Mouse (Mus musculus): ENCODE measurements around the gene Nos2.
"Not testable (repeated sequence)": the region's sequence is repeated elsewhere in the genome, so short reads cannot be mapped to it uniquely, and the experiment has no call there.

The Nos2 gene

DNA sequence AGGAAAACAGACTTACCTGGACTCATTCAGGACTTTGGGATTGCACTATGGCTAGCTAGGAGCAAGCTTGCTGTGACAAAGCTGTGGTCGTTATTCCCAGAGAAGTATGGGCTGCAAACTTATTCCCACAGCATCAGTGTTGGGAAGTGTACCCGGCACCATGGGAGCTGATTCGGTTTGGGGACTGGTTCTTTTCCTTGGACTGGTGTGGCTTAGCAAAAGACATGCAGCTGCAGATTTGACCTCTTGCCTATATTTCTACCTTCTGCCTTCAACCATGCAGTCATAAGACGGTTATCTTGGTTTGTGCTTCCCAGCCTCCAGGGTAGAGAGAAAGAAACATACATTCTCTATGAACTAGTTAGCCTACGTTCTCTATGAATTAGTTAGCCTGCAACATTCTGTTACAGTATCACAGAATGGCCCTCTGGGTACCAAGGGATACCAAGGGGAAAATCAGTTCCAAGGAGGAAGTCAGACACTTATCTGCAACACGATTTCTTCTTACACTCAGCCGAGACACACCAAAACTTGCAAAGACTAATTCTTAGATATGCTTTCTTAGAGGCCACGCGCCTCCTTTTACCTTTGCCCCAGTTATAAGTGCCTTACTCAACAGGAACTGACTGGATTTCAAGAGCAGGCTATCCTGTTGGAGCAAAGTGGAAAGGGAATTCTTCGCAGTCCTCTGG, 65.9 kb downstream of the Nos2 start:
- DNase-seq (ENCODE audit: low read depth in 2 of 2, low spot score in 2 of 2), result no peak

DNA sequence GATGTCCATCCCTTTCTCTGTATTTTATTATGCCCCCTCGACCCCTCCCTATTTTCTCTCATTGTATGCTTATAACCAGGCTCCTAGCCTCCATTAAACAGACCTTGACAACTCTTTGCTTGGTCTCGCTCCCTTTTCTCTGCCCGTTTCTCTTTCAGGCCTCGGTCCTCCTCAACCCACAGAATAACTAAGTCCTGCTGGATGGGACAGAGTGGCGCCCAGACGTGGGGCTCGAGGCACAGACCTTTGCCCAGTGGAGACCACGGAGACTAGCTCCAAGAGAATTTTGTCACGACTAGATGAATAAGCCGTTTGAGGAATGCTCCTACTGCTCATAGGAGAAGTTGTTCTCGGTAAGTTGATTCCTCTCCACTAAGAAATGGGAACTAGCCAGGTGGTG, 68.6 kb downstream of the Nos2 start:
- DNase-seq (ENCODE audit: low read depth in 2 of 2, low spot score in 2 of 2), result not testable (repeated sequence)

GRCm38 (mm10) chr11:78990096-78990495, 69.5 kb downstream of the Nos2 start:
- no peak for DNase-seq (ENCODE audit: low read depth in 2 of 2, low spot score in 2 of 2)

DNA sequence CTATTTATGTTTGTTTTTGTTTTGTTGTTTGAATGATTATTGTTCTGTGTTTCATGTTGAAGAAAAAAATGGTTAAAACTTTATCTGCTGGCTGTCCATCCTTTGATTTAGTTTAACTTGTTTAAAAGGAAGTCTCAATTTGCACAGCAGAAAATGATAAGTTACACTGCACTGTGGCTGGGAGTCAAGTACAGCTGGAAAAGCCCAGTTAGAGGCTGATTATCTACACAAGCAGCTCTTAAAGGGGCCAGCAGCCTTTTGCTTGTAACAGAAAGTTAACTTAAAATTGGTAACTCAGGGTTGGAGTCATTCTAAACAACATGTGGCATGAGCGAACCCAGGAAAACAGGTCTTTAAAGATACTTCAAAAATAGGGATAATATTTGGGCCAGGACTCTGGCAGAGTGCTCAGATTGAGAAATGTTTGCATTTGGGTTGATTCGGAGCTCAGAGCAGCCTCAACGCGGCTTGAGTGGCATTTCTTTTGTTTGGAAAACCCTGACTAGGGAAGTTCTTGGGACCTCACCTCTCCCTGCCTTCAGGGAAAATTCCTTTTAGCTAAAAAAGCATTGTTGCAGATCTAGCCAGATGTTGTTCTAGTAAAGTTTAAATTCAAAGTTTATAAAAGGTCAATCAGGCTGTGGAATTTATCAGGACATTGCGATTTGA, 70.4 kb downstream of the Nos2 start:
- not testable (repeated sequence) for DNase-seq (ENCODE audit: low read depth in 2 of 2, low spot score in 2 of 2)

GRCm38 (mm10) chr11:78999118-78999517, 78.5 kb downstream of the Nos2 start:
- DNase-seq (ENCODE audit: low read depth in 2 of 2, low spot score in 2 of 2), result no peak

GRCm38 (mm10) chr11:79001871-79002270, 81.3 kb downstream of the Nos2 start:
- DNase-seq (ENCODE audit: low read depth in 2 of 2, low spot score in 2 of 2), result no peak

DNA sequence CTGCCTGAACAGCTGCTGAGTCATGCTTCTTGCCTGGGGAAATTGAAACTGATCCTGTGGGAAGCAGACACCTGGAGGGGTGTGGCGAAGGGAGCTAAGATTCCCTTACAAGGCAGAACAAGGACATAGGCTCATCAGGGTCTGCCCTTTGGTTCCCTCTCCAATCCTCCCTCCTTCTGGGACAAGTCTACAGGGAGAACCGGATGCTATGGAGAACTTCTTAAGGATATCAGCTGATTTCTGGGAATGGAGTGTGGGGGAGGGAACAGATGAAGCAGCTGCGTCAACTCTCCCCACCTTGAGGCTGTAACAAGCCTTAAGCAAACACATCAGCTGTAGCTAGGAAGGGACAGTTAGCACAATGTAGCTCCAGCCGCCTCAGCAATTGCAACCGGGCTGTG, 82.0 kb downstream of the Nos2 start:
- no peak for DNase-seq (ENCODE audit: low read depth in 2 of 2, low spot score in 2 of 2)

- DNase-seq (ENCODE audit: low read depth in 2 of 2, low spot score in 2 of 2), result no peak
Measured at GRCm38 (mm10) chr11:79003053-79003768, 82.6 kb downstream of the Nos2 start.

- no peak for DNase-seq (ENCODE audit: low read depth in 2 of 2, low spot score in 2 of 2)
Measured at GRCm38 (mm10) chr11:79003769-79004638, 83.4 kb downstream of the Nos2 start.

DNA sequence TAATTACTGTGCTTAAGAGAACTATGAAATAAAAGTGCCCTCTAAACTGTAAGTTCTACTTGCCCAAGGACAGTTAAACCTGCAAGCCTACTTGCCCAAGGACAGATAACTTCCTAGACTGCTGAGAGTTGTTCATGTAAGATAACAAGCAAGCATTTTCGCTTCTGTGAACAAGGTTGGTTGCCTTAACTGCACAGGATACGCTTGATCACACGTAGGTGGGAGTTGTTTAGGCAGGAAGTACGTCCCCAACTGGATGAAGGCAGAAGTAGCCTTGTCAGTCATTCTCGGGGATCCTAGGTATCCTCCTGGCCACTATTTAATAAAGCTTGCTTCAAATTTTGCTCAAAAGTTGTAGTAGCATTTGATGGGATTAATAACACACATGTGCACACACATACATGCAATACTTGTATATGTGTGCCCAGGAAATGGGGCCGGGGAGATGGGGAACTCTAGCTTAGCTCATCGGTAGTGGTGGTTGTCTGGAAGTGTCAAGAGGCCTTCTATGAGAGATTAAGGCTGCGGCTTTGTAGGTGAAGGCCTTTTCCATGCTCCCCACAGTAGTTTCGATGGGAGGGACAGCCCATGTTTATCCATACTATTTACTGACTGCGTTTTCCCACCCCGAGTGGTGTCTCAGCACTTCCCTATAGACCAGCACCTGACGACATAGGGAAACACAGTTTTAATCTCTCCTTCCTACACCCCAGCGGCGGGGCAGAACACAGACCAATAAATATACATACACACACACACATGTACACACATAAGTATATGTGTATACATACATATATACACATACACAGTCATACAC, 85.2 kb downstream of the Nos2 start:
- DNase-seq (ENCODE audit: low read depth in 2 of 2, low spot score in 2 of 2), result no peak

GRCm38 (mm10) chr11:79006417-79006816, 85.8 kb downstream of the Nos2 start:
- no peak for DNase-seq (ENCODE audit: low read depth in 2 of 2, low spot score in 2 of 2)

- DNase-seq (ENCODE audit: low read depth in 2 of 2, low spot score in 2 of 2), result not testable (repeated sequence)
Measured at GRCm38 (mm10) chr11:79007356-79007755, 86.8 kb downstream of the Nos2 start.

DNA sequence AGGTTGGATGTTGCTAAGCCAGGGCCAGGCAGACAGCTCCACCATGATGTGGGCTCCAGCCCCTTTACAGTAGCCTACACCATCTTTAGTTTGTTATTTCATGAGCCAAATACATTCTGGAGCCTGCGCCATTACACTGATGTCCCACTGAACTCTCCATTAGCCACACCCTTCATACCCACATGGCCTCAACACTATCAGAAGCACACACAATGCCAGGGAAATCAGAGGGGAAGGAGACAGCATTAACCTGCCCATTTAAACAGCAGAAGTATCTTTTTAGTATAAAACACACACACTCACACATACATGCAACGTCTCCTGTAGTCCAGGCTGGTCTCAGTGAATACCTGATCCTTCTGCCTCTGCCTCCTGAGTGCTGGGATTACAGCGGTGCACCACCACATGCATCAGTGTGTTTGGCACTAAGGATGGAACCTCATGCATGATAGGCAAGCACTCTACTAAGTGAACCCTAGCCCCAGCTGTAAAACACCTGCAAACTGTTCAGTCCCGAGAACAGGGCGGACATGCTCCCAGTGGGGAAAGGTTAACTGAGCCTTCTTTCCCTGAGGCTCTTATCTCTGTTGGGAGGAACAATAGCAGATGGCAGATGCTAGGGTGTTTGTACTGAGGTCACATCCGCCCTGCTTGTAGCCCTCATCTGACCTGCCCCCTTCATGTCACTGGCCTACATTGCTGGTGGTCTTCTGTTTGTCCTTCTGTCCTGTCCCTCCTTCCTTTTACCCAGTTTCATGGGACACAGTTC, 87.6 kb downstream of the Nos2 start:
- no peak for DNase-seq (ENCODE audit: low read depth in 2 of 2, low spot score in 2 of 2)

DNA sequence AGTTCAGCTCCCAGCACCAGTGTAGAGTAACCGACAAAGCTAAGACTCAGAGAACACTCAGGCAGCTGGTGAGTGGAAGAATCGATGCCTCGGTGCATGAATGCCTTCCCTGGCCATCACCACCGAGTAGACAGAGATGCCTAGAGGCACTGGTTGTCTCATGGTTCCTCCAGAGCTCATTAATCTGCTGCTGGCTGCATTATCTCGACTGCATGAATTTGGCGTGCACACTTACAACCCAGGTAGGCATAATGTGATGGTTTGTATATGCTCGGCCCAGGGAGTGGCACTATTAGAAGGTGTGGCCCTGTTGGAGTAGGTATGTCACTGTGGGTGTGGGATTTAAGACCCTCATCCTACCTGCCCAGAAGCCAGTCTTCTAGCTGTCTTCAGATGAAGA, 88.3 kb downstream of the Nos2 start:
- no peak for DNase-seq (ENCODE audit: low read depth in 2 of 2, low spot score in 2 of 2)
